Mouse (Mus musculus) embryonic facial prominence, embryonic 12.5 days (tissue): ENCODE data around the gene Neb. TPM values are rescaled to one million over a fixed set of nuclear protein-coding genes. Genes with fewer than 3 reads are reported as not detected.

Experiments
- ATAC-seq: fragments of 200-750 bp; cut with Nextera tagmentation; 2 replicates; pipeline ENCODE4 v1.8.0; 2017; ENCODE audit not compliant: insufficient number of reproducible peaks, insufficient read depth, low FRiP score, low TSS enrichment
- H3K27ac ChIP-seq: fragments of 300-500 bp; sonication (generic); 2 replicates; pipeline ENCODE4 v1.5.1; 2016; ENCODE audit warnings: mild to moderate bottlenecking
- H3K27me3 ChIP-seq: fragments of 300-500 bp; sonication (generic); 2 replicates; pipeline ENCODE4 v1.6.1; 2016; ENCODE audit warnings: mild to moderate bottlenecking, moderate library complexity
- H3K36me3 ChIP-seq: fragments of 300-500 bp; sonication (generic); 2 replicates; pipeline ENCODE4 v1.6.1; 2016; ENCODE audit warnings: mild to moderate bottlenecking
- H3K4me1 ChIP-seq: fragments of 300-500 bp; sonication (generic); 2 replicates; pipeline ENCODE4 v1.6.1; 2016
- H3K4me2 ChIP-seq: fragments of 300-500 bp; sonication (generic); replicated peaks from 2 replicates; pipeline ENCODE4 v1.6.1; 2016; ENCODE audit warnings: mild to moderate bottlenecking, moderate library complexity
- H3K4me3 ChIP-seq: fragments of 300-500 bp; sonication (generic); 2 replicates; pipeline ENCODE4 v1.5.1; 2016; ENCODE audit warnings: mild to moderate bottlenecking
- H3K9ac ChIP-seq: fragments of 300-500 bp; sonication (generic); 2 replicates; pipeline ENCODE4 v1.6.1; 2016; ENCODE audit warnings: mild to moderate bottlenecking, moderate library complexity
- H3K9me3 ChIP-seq: fragments of 300-500 bp; sonication (generic); 2 replicates; pipeline ENCODE4 v1.6.1; 2016; ENCODE audit warnings: mild to moderate bottlenecking, moderate library complexity
- WGBS: fragments of 180-500 bp; shearing (Covaris S2); methylation state at CpG from one replicate; pipeline ENCODE4 v1.1.7; 2016; 5-methylcytosine and 5-hydroxymethylcytosine counted together
- polyA plus RNA-seq: library from polyadenylated mRNA; unstranded; fragments of >200 nt; fragmentation: Nextera tagmentation; extraction: Ambion mirVana; gene quantifications from 2 replicates; pipeline ENCODE4 v1.2.1, GENCODE M21; 2016

Neb gene
- 24.8 and 30.8 TPM in 2 replicates for polyA plus RNA-seq

DNA sequence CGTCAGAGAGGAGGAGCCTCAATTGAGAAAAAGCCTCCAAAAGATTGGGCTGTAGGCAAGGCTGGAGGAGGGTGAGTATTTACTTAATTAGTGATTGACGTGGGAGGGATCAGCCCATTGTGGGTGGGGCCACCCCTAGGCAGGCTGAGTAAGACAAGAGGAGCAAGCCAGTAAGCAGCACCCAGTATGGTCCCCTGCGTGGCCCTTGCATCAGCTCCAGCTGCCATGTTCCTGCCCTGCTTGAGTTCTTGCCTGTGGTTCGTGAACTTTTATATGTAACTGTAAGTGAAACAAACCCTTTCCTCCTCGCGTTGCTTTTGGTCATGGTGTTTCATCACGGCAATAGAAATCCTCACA lies at the start of gene Neb:
Neb (minus strand) TSS at position 27 of the 357 bp plus-strand sequence.
- Histone ChIP-seq H3K9me3 (no peaks in the 10 kb centered on the region), H3K4me1 (no peaks in the 10 kb centered on the region), H3K4me3 (no peak within 1 kb of the TSS), H3K36me3 (no peaks in the 10 kb centered on the region), H3K27me3 (no peaks in the 10 kb centered on the region), H3K4me2 (no peak within 1 kb of the TSS), H3K27ac (no peak within 1 kb of the TSS), H3K9ac (no peak within 1 kb of the TSS)
- 50% methylated on average over 7 of the region's 7 CpGs for WGBS
- ATAC-seq: 0 out of 2 replicates have a peak, but pooled peaks have one; percentile 60

- Histone ChIP-seq H3K4me2 (no peak overlapping the region), H3K9me3 (no peaks in the 10 kb centered on the region), H3K4me1 (peaks cover 11% of the 10 kb centered on the region), H3K9ac (no peak overlapping the region), H3K27ac (no peak overlapping the region), H3K27me3 (no peaks in the 10 kb centered on the region), H3K36me3 (no peaks in the 10 kb centered on the region), H3K4me3 (no peak overlapping the region)
- WGBS: 77% methylated on average over 3 of the region's 3 CpGs
- ATAC-seq: no peak
Observed at GRCm38 (mm10) chr2:52427383-52427782, 49.1 kb upstream of the Neb start.

GRCm38 (mm10) chr2:52426041-52426440 lies 47.8 kb upstream of the Neb start:
- Histone ChIP-seq H3K4me2 (peak overlapping the region; percentile 74; the same call in 1 of the 2 replicates), H3K27me3 (no peaks in the 10 kb centered on the region), H3K9me3 (no peaks in the 10 kb centered on the region), H3K36me3 (no peaks in the 10 kb centered on the region), H3K4me3 (no peak overlapping the region), H3K4me1 (peaks cover 20% of the 10 kb centered on the region), H3K9ac (no peak overlapping the region), H3K27ac (no peak overlapping the region)
- WGBS: 78% methylated on average over 3 of the region's 3 CpGs
- no peak for ATAC-seq

DNA sequence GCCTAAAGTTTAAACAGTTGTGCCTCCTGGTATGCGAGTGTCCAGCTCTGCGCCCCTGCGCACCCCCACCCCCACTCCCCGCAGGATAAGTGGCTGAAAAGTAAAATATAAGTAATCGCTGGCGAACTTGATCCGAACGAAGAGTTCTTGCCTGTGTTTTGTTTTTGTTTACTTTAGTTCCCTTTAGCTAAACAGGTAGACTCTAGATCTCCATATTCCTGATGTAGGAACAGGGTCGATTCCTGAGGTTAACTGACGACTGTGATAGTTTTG lies 47.2 kb upstream of the Neb start:
- Histone ChIP-seq H3K9me3 (no peaks in the 10 kb centered on the region), H3K4me3 (peak overlapping the region; percentile 95), H3K27ac (peak overlapping the region; percentile 92), H3K4me2 (peak overlapping the region; percentile 74), H3K27me3 (no peaks in the 10 kb centered on the region), H3K36me3 (no peaks in the 10 kb centered on the region), H3K4me1 (peaks cover 20% of the 10 kb centered on the region), H3K9ac (peak overlapping the region; percentile 95; the same call in 1 of the 2 replicates)
- 15% methylated on average over 10 of the region's 10 CpGs for WGBS
- ATAC-seq: no peak

DNA sequence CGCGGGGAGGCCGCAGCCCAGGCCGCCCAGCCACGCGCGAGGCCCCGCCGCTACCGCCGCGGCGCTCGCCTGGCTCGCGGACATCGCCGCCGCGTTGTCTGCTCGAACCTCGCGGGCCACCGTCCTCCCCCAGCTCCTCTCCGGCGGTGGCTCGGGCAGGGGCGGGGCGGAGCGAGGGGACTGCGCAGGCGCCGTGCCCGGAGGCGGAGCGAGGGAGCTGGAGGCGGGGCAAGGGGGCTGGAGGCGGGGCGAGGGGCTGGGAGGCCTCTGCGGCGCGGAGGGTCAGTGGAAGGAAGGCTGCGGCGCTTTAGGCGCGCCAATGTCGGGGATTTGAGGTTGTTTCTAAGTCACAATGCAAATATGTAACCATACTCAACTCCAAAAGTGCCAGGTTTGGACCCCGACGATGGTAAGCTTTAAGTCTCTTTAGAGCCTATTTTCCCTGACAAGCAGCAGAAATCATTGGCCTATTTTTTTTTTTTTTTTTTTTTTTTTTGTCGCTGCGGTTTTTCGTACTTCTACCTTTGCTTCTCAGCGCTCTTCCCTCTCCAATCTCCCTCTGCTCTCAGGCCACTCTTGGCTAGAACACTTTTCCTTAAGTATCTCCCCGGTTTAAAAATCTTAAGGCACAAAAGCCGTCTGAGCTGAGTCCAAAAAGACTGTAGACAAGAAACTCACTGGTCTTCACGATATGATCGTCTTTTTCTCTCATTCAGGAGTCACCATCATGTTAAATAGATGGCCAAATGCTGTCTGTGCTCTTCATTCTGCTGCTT lies 46.7 kb upstream of the Neb start, which contains the start of gene Arl5a:
Arl5a (minus strand) TSS at position 155 of the 776 bp plus-strand sequence.
- Histone ChIP-seq H3K27ac (peak within 1 kb of the TSS; percentile 92), H3K4me3 (peak within 1 kb of the TSS; percentile 95), H3K4me2 (peak within 1 kb of the TSS; percentile 74), H3K9ac (peak within 1 kb of the TSS; percentile 95), H3K27me3 (no peaks in the 10 kb centered on the region), H3K36me3 (no peaks in the 10 kb centered on the region), H3K4me1 (peaks cover 20% of the 10 kb centered on the region), H3K9me3 (no peaks in the 10 kb centered on the region)
- ATAC-seq: peak; percentile 91
- WGBS: 1% methylated on average over 52 of the region's 57 CpGs

- no peaks in the 10 kb centered on the region for H3K27me3 ChIP-seq
- H3K9me3 ChIP-seq: no peaks in the 10 kb centered on the region
- peak overlapping the region; percentile 92 for H3K27ac ChIP-seq
- H3K4me1 ChIP-seq: peaks cover 20% of the 10 kb centered on the region
- ATAC-seq: peak; percentile 84
- peak overlapping the region; percentile 74 for H3K4me2 ChIP-seq
- no peaks in the 10 kb centered on the region for H3K36me3 ChIP-seq
- peak overlapping the region; percentile 95 for H3K9ac ChIP-seq
- peak overlapping the region; percentile 95 for H3K4me3 ChIP-seq
- under 1% methylated on average over 40 of the region's 42 CpGs for WGBS
Observed at GRCm38 (mm10) chr2:52424248-52424728, 46.0 kb upstream of the Neb start.

DNA sequence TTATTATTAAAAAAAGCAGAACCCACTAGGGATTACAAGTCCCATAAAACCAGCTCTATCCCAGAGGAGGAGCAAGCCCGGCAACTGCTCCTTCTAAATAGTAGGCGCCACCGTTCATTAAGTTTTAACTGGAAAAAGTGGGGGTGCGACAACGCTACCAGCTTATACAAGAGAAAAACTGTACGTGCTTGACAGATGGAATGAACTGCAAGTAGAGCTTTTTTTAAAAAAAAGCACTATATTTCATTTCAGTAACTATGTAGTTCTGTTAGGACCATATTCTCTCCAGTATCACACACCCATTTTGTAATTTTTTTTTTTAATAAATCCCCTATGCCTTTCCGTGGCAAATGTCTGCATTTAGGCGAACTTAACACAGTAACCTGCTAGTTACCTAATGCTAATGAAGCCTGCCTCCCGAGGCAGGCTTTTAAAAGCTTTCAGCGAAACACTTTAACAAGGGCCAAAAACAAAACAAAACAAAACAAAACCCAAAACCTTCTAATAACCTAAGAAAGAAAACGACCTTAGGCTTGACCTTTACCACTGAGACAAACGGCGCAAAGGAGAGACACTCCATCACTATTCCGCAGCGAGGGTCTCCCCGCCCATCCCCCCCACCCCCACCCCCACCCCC lies 45.5 kb upstream of the Neb start:
- peak overlapping the region; percentile 95 for H3K4me3 ChIP-seq
- H3K27me3 ChIP-seq: no peaks in the 10 kb centered on the region
- peak overlapping the region; percentile 95 for H3K9ac ChIP-seq
- no peak for ATAC-seq
- no peak overlapping the region for H3K27ac ChIP-seq
- H3K36me3 ChIP-seq: no peaks in the 10 kb centered on the region
- no peaks in the 10 kb centered on the region for H3K9me3 ChIP-seq
- peak overlapping the region; percentile 74 for H3K4me2 ChIP-seq
- WGBS: 2% methylated on average over 16 of the region's 16 CpGs
- peaks cover 20% of the 10 kb centered on the region for H3K4me1 ChIP-seq

GRCm38 (mm10) chr2:52422871-52423610 lies 44.8 kb upstream of the Neb start:
- peaks cover 20% of the 10 kb centered on the region for H3K4me1 ChIP-seq
- 57% methylated on average over 8 of the region's 8 CpGs for WGBS
- H3K9me3 ChIP-seq: no peaks in the 10 kb centered on the region
- H3K36me3 ChIP-seq: no peaks in the 10 kb centered on the region
- no peaks in the 10 kb centered on the region for H3K27me3 ChIP-seq
- H3K4me2 ChIP-seq: peak overlapping the region; percentile 74
- peak overlapping the region; percentile 95 for H3K9ac ChIP-seq
- H3K4me3 ChIP-seq: peak overlapping the region; percentile 95
- no peak for ATAC-seq
- no peak overlapping the region for H3K27ac ChIP-seq

- Histone ChIP-seq H3K4me3 (no peak overlapping the region), H3K27ac (no peak overlapping the region), H3K9ac (no peak overlapping the region), H3K4me1 (peaks cover 20% of the 10 kb centered on the region), H3K27me3 (no peaks in the 10 kb centered on the region), H3K9me3 (no peaks in the 10 kb centered on the region), H3K36me3 (peaks cover 9% of the 10 kb centered on the region), H3K4me2 (no peak overlapping the region)
- no peak for ATAC-seq
- WGBS: 65% methylated on average over 6 of the region's 6 CpGs
Observed at GRCm38 (mm10) chr2:52421197-52421596, 42.9 kb upstream of the Neb start.

- ATAC-seq: no peak
Observed at GRCm38 (mm10) chr2:52420001-52420710, 41.9 kb upstream of the Neb start.

GRCm38 (mm10) chr2:52419295-52419694 lies 41.0 kb upstream of the Neb start:
- no peak for ATAC-seq
- Histone ChIP-seq H3K9ac (no peak overlapping the region), H3K36me3 (peaks cover 21% of the 10 kb centered on the region), H3K9me3 (0 out of 2 replicates have a peak, but pooled peaks cover 5% of the 10 kb centered on the region), H3K4me2 (no peak overlapping the region), H3K4me3 (no peak overlapping the region), H3K27me3 (no peaks in the 10 kb centered on the region), H3K4me1 (peaks cover 20% of the 10 kb centered on the region), H3K27ac (no peak overlapping the region)
- 82% methylated on average over 6 of the region's 6 CpGs for WGBS

More at GRCm38 (mm10) chr2:52420001-52420710, 41.9 kb upstream of the Neb start:
- no peak overlapping the region for H3K9ac ChIP-seq
- H3K4me2 ChIP-seq: no peak overlapping the region
- no peaks in the 10 kb centered on the region for H3K27me3 ChIP-seq
- 0 out of 2 replicates have a peak, but pooled peaks cover 5% of the 10 kb centered on the region for H3K9me3 ChIP-seq
- no peak overlapping the region for H3K4me3 ChIP-seq
- WGBS: 87% methylated on average over 7 of the region's 7 CpGs
- H3K4me1 ChIP-seq: peaks cover 20% of the 10 kb centered on the region
- no peak overlapping the region for H3K27ac ChIP-seq
- H3K36me3 ChIP-seq: peaks cover 20% of the 10 kb centered on the region
